Mouse (Mus musculus) left cerebral cortex, adult 2 months (tissue): ENCODE results near the gene Eif2d. TPM values are rescaled to one million over a fixed set of nuclear protein-coding genes. Genes with fewer than 3 reads are reported as not detected.
"Not testable (repeated sequence)": the region's sequence is repeated elsewhere in the genome, so short reads cannot be mapped to it uniquely, and the experiment has no call there.

ENCODE experiments used
- DNase-seq, 2 experiments: peaks; one replicate each; pipeline ENCODE4 v3.0.0; 2021 to 2022; ENCODE audit warnings: low spot score in 2 of 2, mixed read lengths in 1 of 2; ENCODE audit errors: extremely low spot score in 1 of 2
- H3K27ac ChIP-seq: fragments of 200-600 bp; 2 replicates; pipeline ENCODE4 v1.8.1; 2022
- H3K4me3 ChIP-seq: fragments of 200-600 bp; 2 replicates; pipeline ENCODE4 v1.8.1; 2022
- CTCF ChIP-seq: fragments of 200-600 bp; IDR thresholded peaks from 2 replicates; pipeline ENCODE4 v1.8.1; 2022; ENCODE audit warnings: antibody characterized with exemption, mild to moderate bottlenecking, moderate library complexity
- intact Hi-C: fragments of 180-260 bp; cut with DNase I; formaldehyde crosslinking; loops from one replicate; pipeline ENCODE4 v1.15.1; 2025
- total RNA-seq, 2 experiments: library from RNA; stranded (reverse); gene quantifications; 2 replicates each; pipeline ENCODE4 v1.2.3; 2021

Gene Eif2d
- total RNA-seq, 2 experiments from 2014 or later: 38.2 to 42.1 TPM

GRCm38 (mm10) chr1:131142472-131142871 lies 10.5 kb upstream of the Eif2d start:
- intact Hi-C loops: loop anchor here (10.0 kb wide), 1 partner anchor 268 kb away; no protein-coding TSS in a partner anchor
- no peak for DNase-seq
- Histone ChIP-seq H3K4me3 (no peak overlapping the region), H3K27ac (no peak overlapping the region)
- no peak for TF ChIP-seq CTCF

DNA sequence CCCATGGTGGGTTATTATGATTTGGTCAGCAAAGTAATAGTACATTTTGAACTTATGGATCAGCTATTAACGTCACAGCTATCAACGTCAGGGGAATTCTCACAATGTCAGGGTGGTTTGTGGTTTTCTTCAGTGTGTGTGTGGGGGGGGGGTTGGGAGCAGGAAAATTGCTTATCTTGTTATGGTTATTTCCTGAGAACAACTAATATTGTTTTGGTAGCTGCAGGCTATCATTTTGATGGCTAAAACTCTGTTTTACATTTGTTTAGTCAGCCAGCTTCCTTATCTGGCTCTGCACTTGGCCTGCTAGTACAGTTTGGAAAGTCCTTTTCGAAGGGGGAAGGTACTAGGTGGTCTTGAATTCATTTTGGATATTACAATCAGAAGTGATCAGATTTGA lies 7.8 kb upstream of the Eif2d start:
- not testable (repeated sequence) for H3K4me3 ChIP-seq, H3K27ac ChIP-seq, DNase-seq
- intact Hi-C loops: loop anchor here (10.0 kb wide), 1 partner anchor 270 kb away; no protein-coding TSS in a partner anchor

- no peak overlapping the region for H3K27ac ChIP-seq
- intact Hi-C loops: loop anchor here (10.0 kb wide), 1 partner anchor 271 kb away; no protein-coding TSS in a partner anchor
- DNase-seq: no peak
- no peak overlapping the region for H3K4me3 ChIP-seq
- no peak for TF ChIP-seq CTCF
These were observed 6.8 kb upstream of the Eif2d start for GRCm38 (mm10) chr1:131146181-131146614.

GRCm38 (mm10) chr1:131149496-131149895 lies 3.5 kb upstream of the Eif2d start:
- TF ChIP-seq CTCF: no peak
- no peak overlapping the region for H3K27ac ChIP-seq
- DNase-seq: no peak
- H3K4me3 ChIP-seq: no peak overlapping the region
- intact Hi-C loops: loop anchor here (10.0 kb wide), 1 partner anchor 275 kb away; no protein-coding TSS in a partner anchor

- peak; percentile 73 for TF ChIP-seq CTCF
- no peak overlapping the region for H3K27ac ChIP-seq
- intact Hi-C loops: no loop called here
- H3K4me3 ChIP-seq: no peak overlapping the region
- no peak for DNase-seq
These were observed 2.5 kb downstream of the Eif2d start for GRCm38 (mm10) chr1:131155456-131155855.

DNA sequence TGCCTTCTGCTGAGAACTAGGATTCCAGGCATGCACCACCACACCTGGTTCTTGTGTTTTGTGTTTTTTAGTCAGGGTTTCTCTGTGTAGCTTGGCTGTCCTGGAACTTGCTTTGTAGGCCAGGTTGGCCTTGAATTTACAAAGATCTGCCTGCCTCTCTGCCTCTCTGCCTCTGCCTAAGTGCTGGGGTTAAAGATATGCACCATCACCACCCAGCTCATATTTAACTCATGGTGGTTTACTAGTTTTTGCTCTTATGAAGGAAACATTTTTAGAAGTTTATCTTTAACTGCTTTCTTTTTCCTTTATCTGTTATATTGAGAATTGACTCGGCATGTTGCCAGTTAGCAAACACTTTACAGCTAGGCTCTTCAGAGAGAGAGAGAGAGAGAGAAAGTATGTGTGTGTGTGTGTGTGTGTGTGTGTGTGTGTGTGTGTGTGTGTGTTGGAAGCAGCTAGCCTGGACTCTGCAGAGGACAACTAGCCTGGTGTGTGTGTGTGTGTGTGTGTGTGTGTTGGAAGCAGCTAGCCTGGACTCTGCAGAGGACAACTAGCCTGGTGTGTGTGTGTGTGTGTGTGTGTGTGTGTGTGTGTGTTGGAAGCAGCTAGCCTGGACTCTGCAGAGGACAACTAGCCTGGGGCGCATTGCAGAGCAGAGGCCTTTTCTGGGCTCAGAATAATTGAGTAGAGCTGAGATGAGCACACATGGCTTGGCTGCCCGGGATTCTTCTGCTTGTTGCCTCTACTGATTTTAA lies 6.8 kb downstream of the Eif2d start:
- H3K4me3 ChIP-seq, intact Hi-C loops, DNase-seq, H3K27ac ChIP-seq: not testable (repeated sequence)

DNA sequence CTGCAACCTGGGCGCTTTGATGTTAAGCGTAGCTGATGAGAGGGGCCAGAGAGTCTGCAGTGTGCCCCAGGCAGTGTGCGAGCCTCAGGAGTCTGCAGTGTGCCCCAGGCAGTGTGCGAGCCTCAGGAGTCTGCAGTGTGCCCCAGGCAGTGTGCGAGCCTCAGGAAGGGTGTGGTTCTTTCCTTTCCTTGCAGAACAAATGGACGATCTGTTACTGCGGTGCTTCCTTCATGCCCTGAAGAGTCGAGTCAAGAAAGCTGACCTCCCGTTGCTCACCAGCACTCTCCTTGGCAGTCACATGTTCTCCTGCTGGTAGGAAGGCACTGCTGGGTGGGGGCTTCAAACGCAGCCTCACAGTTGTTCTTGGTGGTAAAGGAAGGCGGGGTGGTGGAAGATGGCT lies 8.1 kb downstream of the Eif2d start:
- Histone ChIP-seq H3K4me3 (no peak overlapping the region), H3K27ac (no peak overlapping the region)
- intact Hi-C loops: no loop called here
- no peak for DNase-seq
- no peak for TF ChIP-seq CTCF

DNA sequence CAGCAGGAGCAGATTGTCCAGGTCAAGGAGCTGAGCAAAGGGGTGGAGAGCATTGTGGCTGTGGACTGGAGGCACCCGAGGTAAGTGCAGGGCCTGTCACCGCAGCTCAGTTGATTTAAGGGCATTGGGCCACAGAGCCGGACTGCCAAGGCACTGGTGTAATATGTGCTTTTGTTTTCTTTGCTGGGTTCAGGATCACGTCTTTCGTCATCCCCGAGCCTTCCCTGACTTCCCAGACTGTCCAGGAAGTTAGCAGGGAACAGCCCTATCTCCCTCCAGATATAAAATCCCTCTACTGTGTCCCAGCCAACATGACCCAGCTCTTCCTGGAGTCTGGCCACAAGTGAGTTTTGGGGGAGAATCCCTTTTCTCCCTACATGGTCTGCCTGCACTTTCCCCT lies 11.4 kb downstream of the Eif2d start:
- Histone ChIP-seq H3K27ac (no peak overlapping the region), H3K4me3 (no peak overlapping the region)
- intact Hi-C loops: no loop called here
- DNase-seq: no peak
- TF ChIP-seq CTCF: no peak

- intact Hi-C loops: no loop called here
- TF ChIP-seq CTCF: no peak
- Histone ChIP-seq H3K4me3 (no peak overlapping the region), H3K27ac (peak overlapping the region; percentile 32; the same call in 1 of the 2 replicates)
- peak in 1 of 2 experiments; percentile 34 for DNase-seq
These were observed 14.6 kb downstream of the Eif2d start for GRCm38 (mm10) chr1:131167612-131168011.

DNA sequence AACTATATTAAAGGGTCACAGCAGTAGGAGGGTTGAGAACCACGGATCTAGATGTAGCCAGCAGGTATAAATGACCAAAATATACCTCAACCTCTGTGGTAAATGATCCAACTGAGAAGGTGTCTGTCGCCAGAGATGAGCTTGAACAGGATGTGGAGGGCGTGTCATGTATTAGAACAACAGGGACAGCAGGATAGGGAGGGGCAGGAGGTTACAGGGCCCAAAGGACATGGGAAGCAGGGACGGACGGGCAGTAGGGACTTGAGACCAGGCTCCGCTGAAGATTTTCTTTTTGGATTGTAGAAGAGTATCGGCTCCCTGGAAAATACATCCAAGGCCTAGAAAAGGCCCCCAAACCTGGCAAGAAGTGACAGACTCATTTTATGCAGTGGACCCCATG lies 20.0 kb downstream of the Eif2d start:
- H3K27ac ChIP-seq: no peak overlapping the region
- DNase-seq: no peak
- no peak overlapping the region for H3K4me3 ChIP-seq
- TF ChIP-seq CTCF: no peak
- intact Hi-C loops: no loop called here

DNA sequence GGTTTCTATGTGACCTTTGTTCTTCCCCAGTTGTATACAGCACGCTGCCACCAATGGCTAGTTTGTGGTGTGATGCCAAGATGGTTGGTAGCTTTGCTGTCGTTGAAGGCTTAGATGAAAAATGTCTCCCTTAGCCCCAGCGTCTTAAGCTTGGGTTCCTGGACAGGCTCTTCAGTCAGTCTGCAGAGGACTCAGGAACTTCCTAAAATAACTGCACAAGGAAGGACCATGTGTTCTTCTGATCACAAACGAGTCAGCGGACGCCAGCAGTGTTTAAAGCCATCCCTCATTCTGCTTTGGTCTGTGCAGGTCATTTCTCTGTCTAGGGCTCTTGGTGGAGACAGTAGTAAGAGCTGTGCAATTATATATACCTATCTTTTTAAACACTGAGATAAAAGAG lies 20.8 kb downstream of the Eif2d start:
- Histone ChIP-seq H3K4me3 (no peak overlapping the region), H3K27ac (0 out of 2 replicates have a peak overlapping the region, but pooled peaks have one; percentile 24)
- intact Hi-C loops: no loop called here
- DNase-seq: no peak
- no peak for TF ChIP-seq CTCF

- no peak for TF ChIP-seq CTCF
- no peak for DNase-seq
- 0 out of 2 replicates have a peak overlapping the region, but pooled peaks have one; percentile 16 for H3K27ac ChIP-seq
- no peak overlapping the region for H3K4me3 ChIP-seq
- intact Hi-C loops: no loop called here
These were observed 21.4 kb downstream of the Eif2d start for GRCm38 (mm10) chr1:131174299-131174861.

DNA sequence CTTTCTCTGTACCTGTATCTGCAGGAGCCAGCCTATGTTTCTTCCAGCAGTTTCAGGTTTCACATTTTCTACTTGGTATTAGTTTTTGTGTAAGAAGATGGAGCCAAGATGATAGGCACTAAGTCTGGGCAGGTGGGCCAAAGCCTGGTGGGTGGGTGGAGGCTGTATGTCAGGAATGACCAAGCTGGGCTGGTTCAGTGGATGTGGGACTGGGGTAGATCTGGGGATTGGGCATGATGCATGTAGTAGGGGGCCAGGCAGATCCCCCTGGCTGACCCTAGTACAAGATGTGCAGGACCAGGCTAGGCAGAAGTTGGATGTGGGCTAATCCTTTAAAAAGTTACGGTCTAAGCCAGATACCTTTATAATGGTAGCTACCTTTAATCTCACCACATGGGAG lies 22.2 kb downstream of the Eif2d start:
- H3K4me3 ChIP-seq: no peak overlapping the region
- no peak for DNase-seq
- intact Hi-C loops: no loop called here
- H3K27ac ChIP-seq: no peak overlapping the region
- TF ChIP-seq CTCF: no peak
